Mouse (Mus musculus): Measurements from ENCODE around the gene Slc29a3. TPM values are rescaled to one million over a fixed set of nuclear protein-coding genes. Genes with fewer than 3 reads are reported as not detected.

The Slc29a3 gene
- total RNA-seq, 2 experiments from 2014 or later, result 2.7 to 2.8 TPM

DNA sequence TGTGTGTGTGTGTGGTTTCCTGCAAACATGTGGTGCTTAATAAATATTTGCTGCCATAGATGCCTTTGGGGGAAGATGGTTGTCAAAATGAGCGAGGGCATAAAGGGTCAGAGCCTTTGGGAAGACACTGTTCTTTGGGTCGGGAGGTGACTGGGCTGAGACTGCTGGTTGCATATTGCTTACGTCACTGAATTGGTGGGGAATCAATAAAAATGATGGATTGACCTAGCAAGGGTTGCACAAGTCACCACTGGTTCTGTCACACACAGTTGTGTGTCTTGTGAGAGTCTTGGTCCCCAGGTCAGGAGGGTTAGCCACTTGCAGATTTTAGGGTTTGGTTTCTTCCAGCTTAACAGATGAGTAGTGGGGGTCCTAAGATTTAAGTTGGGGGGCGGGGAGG, 75.3 kb downstream of the Slc29a3 start:
- no peak for DNase-seq (ENCODE audit: low spot score)

GRCm38 (mm10) chr10:60670166-60670565, 82.4 kb downstream of the Slc29a3 start:
- DNase-seq (ENCODE audit: low spot score), result no peak

GRCm38 (mm10) chr10:60668591-60668990, 84.0 kb downstream of the Slc29a3 start:
- DNase-seq (ENCODE audit: low spot score), result no peak

Other genes starting within 250 kb of the Slc29a3 start
- 1 to 10 TPM; 1.3 to 2.7 TPM for gene Cdh23, start 56.3 kb downstream of the Slc29a3 start, total RNA-seq (2021)
- gene Unc5b, start 78.8 kb upstream of the Slc29a3 start, total RNA-seq (2021), result 1 to 10 TPM; 1.3 to 3.3 TPM